Mouse (Mus musculus): ENCODE results near the gene 2210011C24Rik. TPM values are rescaled to one million over a fixed set of nuclear protein-coding genes. Genes with fewer than 3 reads are reported as not detected.
A peak's percentile ranks its signal among the peaks of the same experiment; 100 is the strongest.

Gene 2210011C24Rik
- 0.22 TPM in 1 of 2 replicates, not detected in the other for polyA plus RNA-seq (2014; fragmentation: Nextera tagmentation; extraction: Ambion mirVana)

GRCm38 (mm10) chr8:84011705-84012498 lies at the start of gene 2210011C24Rik:
Gene 2210011C24Rik, minus strand, starts transcription at chr8:84012171.
- WGBS = 1% methylated on average over 45 of the region's 45 CpGs
- Histone ChIP-seq H3K4me3 (ENCODE audit: low read depth, low read length) (peak within 1 kb of the TSS; percentile 49), H3K9ac (ENCODE audit: low read depth, low read length) (peak within 1 kb of the TSS; percentile 53), H3K9me3 (ENCODE audit: control insufficient read depth, low read length) (no peaks in the 10 kb centered on the region), H3K36me3 (ENCODE audit: control insufficient read depth, insufficient read depth, low read length) (no peaks in the 10 kb centered on the region), H3K27ac (ENCODE audit: low read depth, low read length) (no peak within 1 kb of the TSS), H3K4me2 (replicated peaks; ENCODE audit: low read depth, low read length) (peak within 1 kb of the TSS; percentile 93), H3K4me1 (replicated peaks; ENCODE audit: control insufficient read depth, insufficient read depth, low read length) (peaks cover 13% of the 10 kb centered on the region), H3K27me3 (ENCODE audit: control insufficient read depth, insufficient read depth, low read length) (peaks cover 39% of the 10 kb centered on the region)
- DNase-seq (ENCODE audit: low spot score) (peak; percentile 44), ATAC-seq (ENCODE audit: low FRiP score) (0 out of 2 replicates have a peak, but pooled peaks have one; percentile 22)

DNA sequence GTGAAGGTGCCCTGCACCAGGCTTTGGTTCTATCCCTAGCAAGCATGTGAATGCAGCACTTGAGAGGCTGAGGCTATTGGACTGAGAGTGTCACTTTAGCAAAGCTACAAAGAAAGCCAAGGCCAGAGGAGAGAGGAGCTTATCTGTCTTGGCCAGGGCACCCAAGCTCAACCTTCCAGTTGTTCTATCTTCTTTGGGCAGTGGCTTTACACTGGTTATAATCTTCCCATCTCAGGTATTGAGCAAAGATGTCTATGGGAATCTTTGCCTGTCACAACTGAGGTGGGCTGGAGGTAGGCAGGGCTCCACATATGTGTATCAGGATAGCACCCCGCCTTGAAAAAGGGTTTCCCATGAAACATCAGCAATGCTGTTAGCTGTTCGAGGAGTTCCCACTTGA lies 48.3 kb upstream of the 2210011C24Rik start:
- Histone ChIP-seq H3K36me3 (ENCODE audit: control insufficient read depth, insufficient read depth, low read length) (no peaks in the 10 kb centered on the region), H3K4me1 (replicated peaks; ENCODE audit: control insufficient read depth, insufficient read depth, low read length) (no peaks in the 10 kb centered on the region), H3K27me3 (ENCODE audit: control insufficient read depth, insufficient read depth, low read length) (no peaks in the 10 kb centered on the region), H3K9ac (ENCODE audit: low read depth, low read length) (no peak overlapping the region), H3K27ac (ENCODE audit: low read depth, low read length) (no peak overlapping the region), H3K4me3 (ENCODE audit: low read depth, low read length) (no peak overlapping the region), H3K9me3 (ENCODE audit: control insufficient read depth, low read length) (no peaks in the 10 kb centered on the region), H3K4me2 (replicated peaks; ENCODE audit: low read depth, low read length) (no peak overlapping the region)
- no peak for ATAC-seq (ENCODE audit: low FRiP score)
- DNase-seq (ENCODE audit: low spot score) = no peak
- 90% methylated on average over 2 of the region's 2 CpGs for WGBS

DNA sequence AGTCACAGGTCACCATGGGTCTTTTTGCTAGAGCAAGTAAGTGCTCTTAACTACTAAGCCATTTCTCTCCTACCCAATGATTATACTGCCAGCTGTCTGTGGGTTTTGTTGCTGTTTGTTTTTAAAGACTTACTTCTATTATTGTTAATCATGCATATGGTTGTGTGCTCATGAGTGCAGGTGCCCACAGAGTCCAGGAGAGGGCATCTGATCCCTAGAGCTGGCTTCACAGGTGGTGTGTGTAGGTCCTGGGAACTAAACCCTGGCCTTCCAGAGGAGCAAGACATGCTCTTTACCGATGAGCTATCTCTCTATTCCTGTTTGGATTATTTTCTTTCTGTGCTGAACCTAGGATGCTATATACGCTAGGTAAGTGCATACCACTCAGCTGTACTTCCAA lies 47.3 kb upstream of the 2210011C24Rik start:
- Histone ChIP-seq H3K27me3 (ENCODE audit: control insufficient read depth, insufficient read depth, low read length) (no peaks in the 10 kb centered on the region), H3K4me3 (ENCODE audit: low read depth, low read length) (no peak overlapping the region), H3K4me2 (replicated peaks; ENCODE audit: low read depth, low read length) (no peak overlapping the region), H3K9ac (ENCODE audit: low read depth, low read length) (no peak overlapping the region), H3K27ac (ENCODE audit: low read depth, low read length) (no peak overlapping the region), H3K4me1 (replicated peaks; ENCODE audit: control insufficient read depth, insufficient read depth, low read length) (no peaks in the 10 kb centered on the region), H3K36me3 (ENCODE audit: control insufficient read depth, insufficient read depth, low read length) (no peaks in the 10 kb centered on the region), H3K9me3 (ENCODE audit: control insufficient read depth, low read length) (no peaks in the 10 kb centered on the region)
- ATAC-seq (ENCODE audit: low FRiP score) = no peak
- 98% methylated on average over 2 of the region's 2 CpGs for WGBS
- DNase-seq (ENCODE audit: low spot score) = no peak

DNA sequence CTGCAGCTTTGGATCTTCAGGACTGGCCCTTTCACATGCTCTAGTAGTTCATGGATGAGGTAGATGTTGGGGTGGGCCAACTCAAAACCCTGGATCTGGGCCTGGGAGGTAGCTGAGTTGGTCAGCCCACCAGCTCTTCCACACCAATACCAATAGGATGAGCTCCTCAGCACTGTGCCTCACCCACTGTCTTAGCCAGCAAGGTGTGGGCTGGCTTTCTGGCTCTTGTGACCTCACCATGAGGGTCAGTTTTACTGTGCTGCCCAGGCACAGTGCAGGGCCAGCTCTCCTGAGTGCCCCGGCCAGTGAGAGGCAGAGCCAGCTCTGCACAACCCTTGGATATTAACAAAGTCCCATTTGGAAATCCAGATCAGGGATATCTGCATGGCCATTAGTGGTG lies 45.9 kb upstream of the 2210011C24Rik start:
- H3K4me2 ChIP-seq (replicated peaks; ENCODE audit: low read depth, low read length) = no peak overlapping the region
- no peaks in the 10 kb centered on the region for H3K36me3 ChIP-seq (ENCODE audit: control insufficient read depth, insufficient read depth, low read length)
- H3K9me3 ChIP-seq (ENCODE audit: control insufficient read depth, low read length) = no peaks in the 10 kb centered on the region
- H3K27me3 ChIP-seq (ENCODE audit: control insufficient read depth, insufficient read depth, low read length) = no peaks in the 10 kb centered on the region
- no peak overlapping the region for H3K27ac ChIP-seq (ENCODE audit: low read depth, low read length)
- ATAC-seq (ENCODE audit: low FRiP score) (no peak), DNase-seq (ENCODE audit: low spot score) (no peak)
- WGBS = 86% methylated on average over 1 of the region's 1 CpGs
- H3K9ac ChIP-seq (ENCODE audit: low read depth, low read length) = no peak overlapping the region
- no peaks in the 10 kb centered on the region for H3K4me1 ChIP-seq (replicated peaks; ENCODE audit: control insufficient read depth, insufficient read depth, low read length)
- H3K4me3 ChIP-seq (ENCODE audit: low read depth, low read length) = no peak overlapping the region

DNA sequence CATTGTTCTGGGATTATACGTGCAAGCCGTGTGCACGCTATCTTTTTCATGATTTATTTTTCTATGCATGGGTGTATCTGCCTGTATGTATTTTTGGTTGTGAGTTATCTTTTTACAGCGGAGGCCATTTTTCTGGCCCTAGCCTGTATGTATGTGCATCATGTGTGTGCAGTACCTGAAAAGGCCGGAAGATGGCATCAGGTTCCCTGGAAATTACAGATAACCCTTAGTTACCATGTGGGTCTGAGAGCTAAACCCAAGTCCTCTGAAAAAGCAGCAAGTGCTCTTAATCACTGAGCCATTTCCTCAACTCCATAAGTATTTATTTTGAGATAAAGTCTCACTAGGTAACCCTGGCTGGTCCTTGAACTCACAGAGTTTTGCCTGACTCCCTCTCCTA lies 41.3 kb upstream of the 2210011C24Rik start:
- H3K4me2 ChIP-seq (replicated peaks; ENCODE audit: low read depth, low read length) = no peak overlapping the region
- H3K27me3 ChIP-seq (ENCODE audit: control insufficient read depth, insufficient read depth, low read length) = no peaks in the 10 kb centered on the region
- DNase-seq (ENCODE audit: low spot score) = no peak
- WGBS = 96% methylated on average over 5 of the region's 5 CpGs
- no peaks in the 10 kb centered on the region for H3K4me1 ChIP-seq (replicated peaks; ENCODE audit: control insufficient read depth, insufficient read depth, low read length)
- no peak for ATAC-seq (ENCODE audit: low FRiP score)
- no peak overlapping the region for H3K27ac ChIP-seq (ENCODE audit: low read depth, low read length)
- H3K4me3 ChIP-seq (ENCODE audit: low read depth, low read length) = no peak overlapping the region
- no peaks in the 10 kb centered on the region for H3K9me3 ChIP-seq (ENCODE audit: control insufficient read depth, low read length)
- H3K9ac ChIP-seq (ENCODE audit: low read depth, low read length) = no peak overlapping the region
- no peaks in the 10 kb centered on the region for H3K36me3 ChIP-seq (ENCODE audit: control insufficient read depth, insufficient read depth, low read length)

GRCm38 (mm10) chr8:84052746-84053145 lies 40.8 kb upstream of the 2210011C24Rik start:
- Histone ChIP-seq H3K27me3 (ENCODE audit: control insufficient read depth, insufficient read depth, low read length) (no peaks in the 10 kb centered on the region), H3K27ac (ENCODE audit: low read depth, low read length) (no peak overlapping the region), H3K4me3 (ENCODE audit: low read depth, low read length) (no peak overlapping the region), H3K4me2 (replicated peaks; ENCODE audit: low read depth, low read length) (no peak overlapping the region), H3K36me3 (ENCODE audit: control insufficient read depth, insufficient read depth, low read length) (no peaks in the 10 kb centered on the region), H3K9ac (ENCODE audit: low read depth, low read length) (no peak overlapping the region), H3K9me3 (ENCODE audit: control insufficient read depth, low read length) (no peaks in the 10 kb centered on the region), H3K4me1 (replicated peaks; ENCODE audit: control insufficient read depth, insufficient read depth, low read length) (no peaks in the 10 kb centered on the region)
- ATAC-seq (ENCODE audit: low FRiP score) (no peak), DNase-seq (ENCODE audit: low spot score) (no peak)
- 86% methylated on average over 3 of the region's 3 CpGs for WGBS

GRCm38 (mm10) chr8:84048171-84048570 lies 36.2 kb upstream of the 2210011C24Rik start:
- DNase-seq (ENCODE audit: low spot score) = no peak
- Histone ChIP-seq H3K27ac (ENCODE audit: low read depth, low read length) (no peak overlapping the region), H3K9ac (ENCODE audit: low read depth, low read length) (no peak overlapping the region), H3K9me3 (ENCODE audit: control insufficient read depth, low read length) (no peaks in the 10 kb centered on the region), H3K27me3 (ENCODE audit: control insufficient read depth, insufficient read depth, low read length) (peaks cover 23% of the 10 kb centered on the region), H3K4me3 (ENCODE audit: low read depth, low read length) (no peak overlapping the region), H3K4me1 (replicated peaks; ENCODE audit: control insufficient read depth, insufficient read depth, low read length) (no peaks in the 10 kb centered on the region; the same call in 1 of the 2 replicates), H3K36me3 (ENCODE audit: control insufficient read depth, insufficient read depth, low read length) (no peaks in the 10 kb centered on the region), H3K4me2 (replicated peaks; ENCODE audit: low read depth, low read length) (no peak overlapping the region)
- no peak for ATAC-seq (ENCODE audit: low FRiP score)
- WGBS = 85% methylated on average over 5 of the region's 5 CpGs

DNA sequence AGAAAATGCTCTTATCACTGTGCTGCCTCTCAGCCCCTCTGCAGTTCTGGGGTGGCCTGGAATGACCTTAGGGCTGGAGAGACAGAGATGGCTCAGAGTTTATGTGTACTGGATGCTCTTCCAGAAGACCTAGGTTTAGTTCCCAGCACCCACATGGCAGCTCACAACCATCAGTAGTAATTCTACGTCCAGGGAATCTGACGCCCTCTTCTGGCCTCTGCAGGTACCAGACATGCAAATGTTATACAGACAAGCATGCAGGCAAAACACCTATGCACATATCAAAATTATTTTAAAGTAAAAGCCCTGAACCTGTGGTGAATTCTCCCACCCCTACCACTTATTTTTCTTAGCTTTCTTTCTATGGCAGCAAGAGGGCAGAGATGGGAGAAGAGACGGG lies 34.5 kb upstream of the 2210011C24Rik start:
- no peaks in the 10 kb centered on the region for H3K36me3 ChIP-seq (ENCODE audit: control insufficient read depth, insufficient read depth, low read length)
- H3K4me1 ChIP-seq (replicated peaks; ENCODE audit: control insufficient read depth, insufficient read depth, low read length) = peaks cover 3% of the 10 kb centered on the region; the same call in 1 of the 2 replicates
- WGBS = 86% methylated on average over 3 of the region's 3 CpGs
- H3K9ac ChIP-seq (ENCODE audit: low read depth, low read length) = no peak overlapping the region
- H3K27me3 ChIP-seq (ENCODE audit: control insufficient read depth, insufficient read depth, low read length) = peaks cover 39% of the 10 kb centered on the region
- DNase-seq (ENCODE audit: low spot score) (no peak), ATAC-seq (ENCODE audit: low FRiP score) (no peak)
- H3K4me2 ChIP-seq (replicated peaks; ENCODE audit: low read depth, low read length) = no peak overlapping the region
- H3K9me3 ChIP-seq (ENCODE audit: control insufficient read depth, low read length) = no peaks in the 10 kb centered on the region
- H3K27ac ChIP-seq (ENCODE audit: low read depth, low read length) = no peak overlapping the region
- H3K4me3 ChIP-seq (ENCODE audit: low read depth, low read length) = no peak overlapping the region

DNA sequence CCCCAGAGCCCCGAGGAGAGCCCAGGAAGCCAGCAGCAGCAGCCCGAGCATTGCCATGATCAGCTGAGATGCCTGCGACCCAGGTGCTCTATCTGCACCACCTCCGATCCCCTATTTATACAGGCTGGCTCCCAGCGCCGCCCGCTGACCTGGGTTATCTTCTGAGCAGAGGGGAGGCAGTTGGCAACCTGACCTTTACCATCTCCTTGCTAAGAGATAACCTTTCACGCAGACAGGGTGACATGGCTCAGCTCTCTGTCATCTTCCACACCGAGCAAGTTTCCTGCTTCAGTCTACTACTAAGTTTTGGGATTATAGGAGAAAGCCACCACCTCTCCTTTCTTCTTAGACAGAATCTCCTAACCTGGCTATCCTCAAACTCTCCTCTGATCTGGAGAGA lies 32.9 kb upstream of the 2210011C24Rik start, which contains the start of gene Rln3:
Gene Rln3, minus strand, starts transcription at position 101 of the 400 bp plus-strand sequence.
- Histone ChIP-seq H3K4me2 (replicated peaks; ENCODE audit: low read depth, low read length) (no peak within 1 kb of the TSS), H3K27me3 (ENCODE audit: control insufficient read depth, insufficient read depth, low read length) (peaks cover 44% of the 10 kb centered on the region), H3K27ac (ENCODE audit: low read depth, low read length) (no peak within 1 kb of the TSS), H3K4me3 (ENCODE audit: low read depth, low read length) (no peak within 1 kb of the TSS), H3K9me3 (ENCODE audit: control insufficient read depth, low read length) (no peaks in the 10 kb centered on the region), H3K36me3 (ENCODE audit: control insufficient read depth, insufficient read depth, low read length) (no peaks in the 10 kb centered on the region), H3K9ac (ENCODE audit: low read depth, low read length) (no peak within 1 kb of the TSS), H3K4me1 (replicated peaks; ENCODE audit: control insufficient read depth, insufficient read depth, low read length) (peaks cover 3% of the 10 kb centered on the region; the same call in 1 of the 2 replicates)
- WGBS = 9% methylated on average over 9 of the region's 9 CpGs
- no peak for DNase-seq (ENCODE audit: low spot score)
- no peak for ATAC-seq (ENCODE audit: low FRiP score)
